Mouse (Mus musculus): Measurements from ENCODE around the gene Inhbc. TPM values are rescaled to one million over a fixed set of nuclear protein-coding genes. Genes with fewer than 3 reads are reported as not detected.

Gene Inhbc
- total and polyA plus RNA-seq, 3 experiments, result not detected

DNA sequence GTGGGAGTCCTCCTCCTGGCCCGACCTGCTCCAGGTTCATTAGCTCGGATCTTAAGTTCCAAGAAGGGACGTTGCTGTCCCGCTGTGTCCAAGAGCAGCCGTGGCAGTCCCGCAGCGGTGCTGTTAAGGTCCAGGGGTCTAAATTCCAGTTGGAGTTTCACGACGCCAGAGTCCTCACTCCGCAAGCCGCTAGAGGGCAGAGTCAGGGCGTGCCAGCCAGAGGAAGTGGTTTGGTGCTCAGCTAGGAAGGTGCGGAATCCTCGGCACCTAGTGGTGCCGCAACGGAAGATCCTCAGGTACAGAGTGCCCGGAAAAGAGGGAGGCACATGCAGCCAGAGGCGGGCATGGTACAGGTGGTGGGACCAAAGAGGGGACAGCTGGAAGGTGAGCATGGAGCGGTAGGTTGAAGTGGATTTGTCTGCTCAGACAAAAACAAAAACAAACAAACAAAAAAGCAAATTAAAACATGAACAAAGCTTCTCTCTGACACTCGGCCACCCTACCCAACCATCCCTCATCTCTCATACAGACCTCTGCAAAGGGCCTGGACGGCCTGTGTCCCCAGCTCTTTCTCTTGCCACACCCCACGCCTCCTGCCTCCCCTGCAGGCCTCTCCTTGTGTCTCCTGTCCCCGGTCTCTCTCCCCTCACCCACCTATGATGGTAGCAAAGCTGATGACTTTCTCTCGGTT lies 19.5 kb downstream of the Inhbc start (continued):
- TF ChIP-seq MAZ (IDR thresholded peaks at IDR 0.05; ENCODE audit: low read depth, low read length) (peak; percentile 51; the same call in 1 of the 2 replicates), NELFE (IDR thresholded peaks at IDR 0.05; ENCODE audit: low read depth, low read length) (peak; percentile 57), HCFC1 (IDR thresholded peaks at IDR 0.05; ENCODE audit: low read depth, low read length) (0 out of 2 replicates have a peak, but pooled peaks have one; percentile 41), BHLHE40 (IDR thresholded peaks at IDR 0.05; ENCODE audit: borderline replicate concordance, low read depth, low read length) (no peak), RCOR1 (IDR thresholded peaks at IDR 0.05; ENCODE audit: low read depth, low read length) (no peak), ELF1 (IDR thresholded peaks at IDR 0.05; ENCODE audit: low read depth, low read length) (peak; percentile 68), ZNF384 (IDR thresholded peaks at IDR 0.05; ENCODE audit: low read depth, low read length) (no peak), MXI1 (IDR thresholded peaks at IDR 0.05; ENCODE audit: low read depth, low read length) (peak; percentile 63; the same call in 1 of the 2 replicates), ZMIZ1 (IDR thresholded peaks at IDR 0.05; ENCODE audit: low read depth, low read length) (0 out of 2 replicates have a peak, but pooled peaks have one; percentile 60), SIN3A (IDR thresholded peaks at IDR 0.05; ENCODE audit: low read length) (peak; percentile 56), MEF2A (IDR thresholded peaks at IDR 0.05; ENCODE audit: extremely low read depth, insufficient replicate concordance, low read depth, low read length, poor library complexity, severe bottlenecking) (no peak), TBP (IDR thresholded peaks at IDR 0.05; ENCODE audit: low read depth, low read length) (peak; percentile 36; the same call in 1 of the 2 replicates), USF2 (IDR thresholded peaks at IDR 0.05; ENCODE audit: borderline replicate concordance in 1 of 2, insufficient read depth in 1 of 2, low read depth in 1 of 2, low read length in 2 of 2) (no peak), MAX (IDR thresholded peaks at IDR 0.05; ENCODE audit: low read length) (peak; percentile 69), EP300 (IDR thresholded peaks at IDR 0.05; ENCODE audit: low read depth in 1 of 2, low read length in 2 of 2) (no peak; a peak in 1 of 4 replicates), ZC3H11A (IDR thresholded peaks at IDR 0.05; ENCODE audit: low read depth, low read length) (peak; percentile 34; the same call in 1 of the 2 replicates), GABPA (IDR thresholded peaks at IDR 0.05; ENCODE audit: low read depth, low read length) (no peak), CTCF (IDR thresholded peaks at IDR 0.05 in 2 of 3, conservative IDR thresholded peaks at IDR 0.05 in 1 of 3; ENCODE audit: control insufficient read depth in 1 of 3, insufficient read depth in 1 of 3, low read depth in 2 of 3, low read length in 3 of 3, poor library complexity in 1 of 3, severe bottlenecking in 1 of 3) (peak; percentile 91 to 93 (median 92)), GATA1 (IDR thresholded peaks at IDR 0.05; ENCODE audit: low read depth, low read length) (no peak), MAFK (IDR thresholded peaks at IDR 0.05; ENCODE audit: borderline replicate concordance, low read depth, low read length) (no peak), POLR2A (IDR thresholded peaks at IDR 0.05; ENCODE audit: control insufficient read depth in 1 of 2, insufficient read depth in 1 of 2, low read depth in 1 of 2, low read length in 2 of 2, poor library complexity in 1 of 2) (peak; percentile 46 to 63; a peak in 2 of 4 replicates), MYC (IDR thresholded peaks at IDR 0.05; ENCODE audit: low read depth, low read length) (peak; percentile 52; the same call in 1 of the 2 replicates), RAD21 (IDR thresholded peaks at IDR 0.05; ENCODE audit: low read depth, low read length) (peak; percentile 58)
